Comparison of ENCODE assay signal across 15 mouse cellular contexts in the genomic region with DNA sequence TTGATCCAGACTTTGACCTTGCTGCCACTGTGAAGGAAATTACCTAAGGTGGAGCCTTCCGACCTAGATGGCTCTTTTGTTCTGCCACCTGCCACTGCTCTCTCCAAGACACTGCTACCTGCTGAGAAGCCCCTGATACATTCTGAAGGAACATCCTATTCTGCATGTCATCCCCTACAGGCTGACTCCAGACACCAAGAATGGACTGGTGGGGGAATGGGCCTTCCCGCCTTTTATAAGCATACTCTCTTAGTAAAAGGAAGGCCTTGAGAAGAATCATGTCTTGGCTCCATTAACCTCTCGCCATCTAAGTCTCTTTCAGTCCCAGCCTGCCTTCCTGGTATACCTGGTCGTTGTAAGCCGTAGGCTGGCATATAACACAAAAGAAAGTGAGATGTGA. TPM values are rescaled to one million over a fixed set of nuclear protein-coding genes. Genes with fewer than 3 reads are reported as not detected.
A peak's percentile ranks its signal among the peaks of the same experiment; 100 is the strongest.
DNase-seq lines count a peak whose midpoint lies in the region.
"Not testable (repeated sequence)": the region's sequence is repeated elsewhere in the genome, so short reads cannot be mapped to it uniquely, and the experiment has no call there.
"Had no signal": no experiment of that assay in that cellular context is flagged by ENCODE, and none has a peak within 500 bp of the region (broad histone marks: within the 10 kb centered on the region; RNA-seq: fewer than 3 reads in every experiment).

No protein-coding gene starts in this region.

- H3K36me3 ChIP-seq in ES-E14 (ENCODE audit: control insufficient read depth, insufficient read depth, low read length, poor library complexity, severe bottlenecking) = not testable (repeated sequence)

- DNase-seq in ES-CJ7 (ENCODE audit: low read depth, low spot score) (peak; percentile 65), R1 (ENCODE audit: low read depth, low spot score) (peak; percentile 85), ZHBTc4 (ENCODE audit: low read depth, low spot score) (peak; percentile 73)
- DNase-seq in ES-E14 (ENCODE audit: low read depth, low spot score) = not testable (repeated sequence)

- not testable (repeated sequence) for H3K4me3 ChIP-seq in ES-E14 (ENCODE audit: insufficient read depth in 1 of 2, low read depth in 1 of 2, low read length in 2 of 2, poor library complexity in 1 of 2, severe bottlenecking in 1 of 2)

- in situ Hi-C loops in ES-E14 (cut with MboI; ENCODE audit: low sequenced_read_pairs in 2 of 2, unreplicated experiment in 2 of 2) = not testable (repeated sequence)

- H3K4me1 ChIP-seq in ES-E14 (ENCODE audit: control insufficient read depth in 2 of 2, insufficient read depth in 2 of 2, low read length in 2 of 2, poor library complexity in 1 of 2) = not testable (repeated sequence)

- H3K9ac ChIP-seq in ES-E14 (ENCODE audit: insufficient read depth, low read depth, low read length, poor library complexity, severe bottlenecking) = not testable (repeated sequence)

- peak overlapping the region; percentile 3; the same call in 1 of the 2 replicates for H3K27ac ChIP-seq in ES-E14 (ENCODE audit: insufficient read depth, low read depth, low read length, poor library complexity, severe bottlenecking)

- H3K9me3 ChIP-seq in ES-E14 (ENCODE audit: control insufficient read depth, insufficient read depth, low read depth, low read length) = not testable (repeated sequence)

RNA-seq across cellular contexts. Expression of a gene that starts 47.1 kb away (rescaled TPM):
- total RNA-seq in ES-E14 (2012; rRNA removed) = not detected in 2 replicates
- total RNA-seq: adrenal gland, adult 18-20 months; adrenal gland, adult 2 months; adrenal gland, adult 8-10 months; adrenal gland, postnatal 10 days; adrenal gland, postnatal 14 days; adrenal gland, postnatal 25 days; adrenal gland, postnatal 36 days; adrenal gland, postnatal 4 days; CH12.LX; G1E; MEL had no signal

RNA-seq across cellular contexts. Expression of a gene that starts 48.4 kb away (rescaled TPM):
- not detected in 2 replicates for total RNA-seq in ES-E14 (2012; rRNA removed)
- total RNA-seq: CH12.LX, MEL had no signal
